Mouse (Mus musculus): Measurements from ENCODE around the gene Gm17720. TPM values are rescaled to one million over a fixed set of nuclear protein-coding genes. Genes with fewer than 3 reads are reported as not detected.
"Not testable (repeated sequence)": the region's sequence is repeated elsewhere in the genome, so short reads cannot be mapped to it uniquely, and the experiment has no call there.

Gm17720 gene
- polyA plus RNA-seq, 1 experiment from 2014 or later: not detected

GRCm38 (mm10) chr8:110039216-110039615 is 63.3 kb downstream of the Gm17720 start:
- no peak overlapping the region for H3K4me2 ChIP-seq
- no peak overlapping the region for H3K4me3 ChIP-seq (replicated peaks)
- H3K9ac ChIP-seq: no peak overlapping the region
- no peaks in the 10 kb centered on the region for H3K27me3 ChIP-seq
- H3K27ac ChIP-seq (replicated peaks): no peak overlapping the region
- no peaks in the 10 kb centered on the region for H3K9me3 ChIP-seq (replicated peaks)
- 33% methylated on average over 7 of the region's 7 CpGs for WGBS (ENCODE audit: insufficient replicate concordance)
- no peaks in the 10 kb centered on the region for H3K36me3 ChIP-seq (replicated peaks)
- ATAC-seq (ENCODE audit: insufficient read depth): no peak
- no peaks in the 10 kb centered on the region for H3K4me1 ChIP-seq (replicated peaks)

GRCm38 (mm10) chr8:110036156-110036555 is 66.4 kb downstream of the Gm17720 start:
- no peaks in the 10 kb centered on the region for H3K4me1 ChIP-seq (replicated peaks)
- H3K4me2 ChIP-seq: no peak overlapping the region
- H3K9me3 ChIP-seq (replicated peaks): no peaks in the 10 kb centered on the region
- H3K9ac ChIP-seq: no peak overlapping the region
- no peak for ATAC-seq (ENCODE audit: insufficient read depth)
- H3K27me3 ChIP-seq: no peaks in the 10 kb centered on the region
- 45% methylated on average over 2 of the region's 2 CpGs for WGBS (ENCODE audit: insufficient replicate concordance)
- H3K27ac ChIP-seq (replicated peaks): no peak overlapping the region
- H3K36me3 ChIP-seq (replicated peaks): no peaks in the 10 kb centered on the region
- H3K4me3 ChIP-seq (replicated peaks): no peak overlapping the region

GRCm38 (mm10) chr8:110034331-110034730 is 68.2 kb downstream of the Gm17720 start:
- no peak overlapping the region for H3K4me3 ChIP-seq (replicated peaks)
- H3K27ac ChIP-seq (replicated peaks): no peak overlapping the region
- no peaks in the 10 kb centered on the region for H3K36me3 ChIP-seq (replicated peaks)
- no peaks in the 10 kb centered on the region for H3K9me3 ChIP-seq (replicated peaks)
- ATAC-seq (ENCODE audit: insufficient read depth): no peak
- WGBS (ENCODE audit: insufficient replicate concordance): 57% methylated on average over 4 of the region's 4 CpGs
- H3K4me2 ChIP-seq: no peak overlapping the region
- H3K27me3 ChIP-seq: no peaks in the 10 kb centered on the region
- no peak overlapping the region for H3K9ac ChIP-seq
- H3K4me1 ChIP-seq (replicated peaks): no peaks in the 10 kb centered on the region

GRCm38 (mm10) chr8:110033771-110034170 is 68.8 kb downstream of the Gm17720 start:
- not testable (repeated sequence) for H3K4me3 ChIP-seq (replicated peaks); H3K27me3 ChIP-seq; ATAC-seq (ENCODE audit: insufficient read depth); H3K4me1 ChIP-seq (replicated peaks); H3K36me3 ChIP-seq (replicated peaks); H3K27ac ChIP-seq (replicated peaks); H3K4me2 ChIP-seq; H3K9ac ChIP-seq; H3K9me3 ChIP-seq (replicated peaks)
- 36% methylated on average over 8 of the region's 8 CpGs for WGBS (ENCODE audit: insufficient replicate concordance)

Other genes with a start within 250 kb of the Gm17720 start
- 3.2 and 3.7 TPM in 2 replicates for gene Phlpp2, start 234.2 kb downstream of the Gm17720 start, polyA plus RNA-seq (2015; fragmentation: Nextera tagmentation; extraction: Ambion mirVana)
- gene Marveld3, start 140.6 kb downstream of the Gm17720 start, polyA plus RNA-seq (2015; fragmentation: Nextera tagmentation; extraction: Ambion mirVana): 0.06 and 0.26 TPM in 2 replicates
- 0.25 and 0.47 TPM in 2 replicates for gene Tat, start 112.3 kb downstream of the Gm17720 start, polyA plus RNA-seq (2015; fragmentation: Nextera tagmentation; extraction: Ambion mirVana)
- 0.09 TPM in 1 of 2 replicates, not detected in the other for gene Chst4, start 63.0 kb downstream of the Gm17720 start, polyA plus RNA-seq (2015; fragmentation: Nextera tagmentation; extraction: Ambion mirVana)
- gene Zfp612, start 23.0 kb downstream of the Gm17720 start, polyA plus RNA-seq (2015; fragmentation: Nextera tagmentation; extraction: Ambion mirVana): 0.89 and 1.1 TPM in 2 replicates
- not detected in 2 replicates for gene Gm21964, start 1.5 kb downstream of the Gm17720 start, polyA plus RNA-seq (2015; fragmentation: Nextera tagmentation; extraction: Ambion mirVana)
- gene Calb2, start 65.5 kb upstream of the Gm17720 start, polyA plus RNA-seq (2015; fragmentation: Nextera tagmentation; extraction: Ambion mirVana): not detected in 2 replicates
- 2.9 TPM in 2 replicates for gene Cmtr2, start 112.9 kb upstream of the Gm17720 start, polyA plus RNA-seq (2015; fragmentation: Nextera tagmentation; extraction: Ambion mirVana)
- gene Hydin, start 164.2 kb upstream of the Gm17720 start, polyA plus RNA-seq (2015; fragmentation: Nextera tagmentation; extraction: Ambion mirVana): 0.07 and 0.10 TPM in 2 replicates